Mouse (Mus musculus): Measurements from ENCODE around the gene Rnf144a. TPM values are rescaled to one million over a fixed set of nuclear protein-coding genes. Genes with fewer than 3 reads are reported as not detected.
A peak's percentile ranks its signal among the peaks of the same experiment; 100 is the strongest.
"Not testable (repeated sequence)": the region's sequence is repeated elsewhere in the genome, so short reads cannot be mapped to it uniquely, and the experiment has no call there.

Rnf144a gene
- polyA plus RNA-seq, 1 experiment from 2014 or later: 21.6 TPM

DNA sequence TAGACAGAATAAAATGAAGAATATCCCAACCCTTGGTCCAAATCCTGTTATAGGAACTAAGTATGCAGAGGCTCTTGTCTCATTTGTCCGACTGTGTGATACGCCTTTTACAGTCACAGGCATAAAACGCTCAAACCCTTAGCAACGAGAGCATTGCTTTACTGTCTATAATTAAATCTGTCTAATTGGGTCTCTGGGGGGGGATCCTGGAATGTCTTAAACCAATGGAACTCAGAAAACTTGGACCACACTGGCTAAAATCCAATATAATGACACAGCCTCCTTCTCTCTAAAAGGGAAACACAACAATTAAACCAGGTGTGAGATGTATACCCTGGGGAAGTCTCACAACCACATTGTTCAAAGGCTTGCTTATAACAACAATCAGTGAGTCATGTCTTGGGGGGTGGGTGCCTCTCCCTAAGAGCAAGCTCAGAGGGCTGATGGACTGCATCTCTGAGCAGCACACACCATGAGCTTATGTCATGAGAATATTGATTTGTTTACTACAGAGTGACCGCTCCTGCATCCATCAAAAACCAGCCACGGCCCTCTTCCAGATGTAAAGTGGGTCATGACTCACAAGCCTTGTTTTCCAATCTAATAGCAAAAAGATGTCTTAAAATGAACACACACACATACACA, 85.9 kb downstream of the Rnf144a start:
- Histone ChIP-seq H3K27ac (ENCODE audit: low read depth, low read length) (no peak overlapping the region), H3K4me2 (ENCODE audit: low read length) (no peak overlapping the region), H3K4me1 (ENCODE audit: control insufficient read depth, insufficient read depth, low read depth, low read length) (peaks cover 2% of the 10 kb centered on the region), H3K4me3 (ENCODE audit: low read length) (no peak overlapping the region), H3K9me3 (ENCODE audit: control insufficient read depth, low read length) (no peaks in the 10 kb centered on the region), H3K36me3 (ENCODE audit: control insufficient read depth, insufficient read depth, low read length) (peaks cover 9% of the 10 kb centered on the region; the same call in 1 of the 2 replicates), H3K9ac (ENCODE audit: low read depth, low read length) (no peak overlapping the region), H3K27me3 (replicated peaks; ENCODE audit: control insufficient read depth, insufficient read depth, low read length) (no peaks in the 10 kb centered on the region)
- 69% methylated on average over 6 of the region's 6 CpGs for WGBS
- ATAC-seq: no peak

DNA sequence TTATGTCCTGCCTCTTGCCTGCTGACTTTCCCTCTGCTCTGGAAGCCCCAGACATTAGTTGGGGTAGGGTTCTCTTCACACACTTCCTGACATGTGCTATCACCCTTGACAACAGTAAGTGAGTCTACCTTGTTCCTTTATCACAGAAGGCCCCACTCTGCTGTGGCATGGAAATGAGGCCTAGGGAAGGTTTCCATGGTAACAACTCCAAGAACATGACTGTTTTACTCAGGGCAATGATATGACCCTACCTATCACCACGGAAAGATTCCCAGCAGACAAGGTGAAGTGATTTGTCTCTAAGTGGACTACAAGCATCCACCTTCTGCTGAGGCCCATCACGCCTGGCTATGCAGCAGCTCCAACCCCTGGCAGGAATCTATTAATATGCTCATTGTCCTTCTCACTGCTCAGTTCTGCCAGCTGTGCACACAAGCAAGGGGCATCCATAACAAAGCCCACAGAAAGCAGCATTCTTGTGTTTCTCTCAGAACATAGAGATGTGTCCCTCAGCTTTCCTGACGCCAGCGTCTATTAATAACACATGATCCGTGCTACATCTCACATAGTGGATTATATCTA, 91.2 kb downstream of the Rnf144a start:
- 71% methylated on average over 5 of the region's 5 CpGs for WGBS
- H3K27me3 ChIP-seq (replicated peaks; ENCODE audit: control insufficient read depth, insufficient read depth, low read length): no peaks in the 10 kb centered on the region
- H3K36me3 ChIP-seq (ENCODE audit: control insufficient read depth, insufficient read depth, low read length): peaks cover 18% of the 10 kb centered on the region; the same call in 1 of the 2 replicates
- peak; percentile 72 for ATAC-seq
- H3K9ac ChIP-seq (ENCODE audit: low read depth, low read length): no peak overlapping the region
- no peak overlapping the region for H3K4me2 ChIP-seq (ENCODE audit: low read length)
- H3K4me3 ChIP-seq (ENCODE audit: low read length): no peak overlapping the region
- H3K9me3 ChIP-seq (ENCODE audit: control insufficient read depth, low read length): no peaks in the 10 kb centered on the region
- no peaks in the 10 kb centered on the region; the same call in 1 of the 2 replicates for H3K4me1 ChIP-seq (ENCODE audit: control insufficient read depth, insufficient read depth, low read depth, low read length)
- H3K27ac ChIP-seq (ENCODE audit: low read depth, low read length): no peak overlapping the region

DNA sequence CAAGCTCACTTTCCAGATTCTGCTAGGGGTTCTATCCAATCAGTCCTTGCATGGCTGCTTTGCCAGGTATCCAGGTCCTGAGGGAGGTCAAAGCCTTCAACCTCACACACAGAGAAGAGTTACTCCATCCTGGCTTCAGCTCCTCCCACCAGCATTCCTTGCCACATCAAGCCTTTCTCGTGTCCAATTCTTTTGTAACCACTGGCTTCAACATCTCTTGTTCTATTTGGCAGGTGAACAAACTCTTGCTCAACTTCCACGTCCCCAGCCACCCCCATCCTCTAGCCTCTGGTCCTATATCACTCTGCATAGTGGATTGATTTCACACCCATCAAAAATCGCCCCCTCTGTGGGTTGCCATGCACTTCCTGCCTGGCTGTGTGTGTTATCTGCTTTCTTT, 98.8 kb downstream of the Rnf144a start:
- no peaks in the 10 kb centered on the region for H3K9me3 ChIP-seq (ENCODE audit: control insufficient read depth, low read length)
- H3K27me3 ChIP-seq (replicated peaks; ENCODE audit: control insufficient read depth, insufficient read depth, low read length): no peaks in the 10 kb centered on the region
- H3K4me3 ChIP-seq (ENCODE audit: low read length): no peak overlapping the region
- no peak overlapping the region for H3K4me2 ChIP-seq (ENCODE audit: low read length)
- 73% methylated on average over 3 of the region's 3 CpGs for WGBS
- H3K27ac ChIP-seq (ENCODE audit: low read depth, low read length): no peak overlapping the region
- no peak for ATAC-seq
- H3K9ac ChIP-seq (ENCODE audit: low read depth, low read length): no peak overlapping the region
- peaks cover 23% of the 10 kb centered on the region; the same call in 1 of the 2 replicates for H3K36me3 ChIP-seq (ENCODE audit: control insufficient read depth, insufficient read depth, low read length)
- no peaks in the 10 kb centered on the region for H3K4me1 ChIP-seq (ENCODE audit: control insufficient read depth, insufficient read depth, low read depth, low read length)

DNA sequence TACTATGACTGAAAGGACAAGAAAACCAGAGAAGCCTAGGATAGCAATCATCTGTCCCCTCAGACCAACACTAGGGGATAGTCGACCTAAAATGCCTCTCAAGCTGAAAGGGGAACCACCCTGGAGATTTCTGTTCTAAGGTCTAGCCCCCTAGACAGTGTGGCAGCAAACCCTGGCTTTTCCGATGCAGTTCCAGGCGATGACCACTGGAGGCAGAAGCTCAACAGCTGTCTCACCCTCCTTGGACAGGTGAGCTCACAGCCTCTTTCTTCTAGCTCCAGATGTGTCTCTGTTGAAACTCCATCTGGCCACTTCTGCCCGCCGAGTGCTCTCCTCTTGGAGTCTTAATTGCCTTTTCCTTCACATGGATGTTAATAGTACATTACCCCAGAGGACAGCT, 100.1 kb downstream of the Rnf144a start:
- 52% methylated on average over 5 of the region's 5 CpGs for WGBS
- Histone ChIP-seq H3K9ac (ENCODE audit: low read depth, low read length) (no peak overlapping the region), H3K4me2 (ENCODE audit: low read length) (no peak overlapping the region), H3K36me3 (ENCODE audit: control insufficient read depth, insufficient read depth, low read length) (peaks cover 22% of the 10 kb centered on the region; the same call in 1 of the 2 replicates), H3K9me3 (ENCODE audit: control insufficient read depth, low read length) (no peaks in the 10 kb centered on the region), H3K27me3 (replicated peaks; ENCODE audit: control insufficient read depth, insufficient read depth, low read length) (no peaks in the 10 kb centered on the region), H3K4me1 (ENCODE audit: control insufficient read depth, insufficient read depth, low read depth, low read length) (no peaks in the 10 kb centered on the region), H3K4me3 (ENCODE audit: low read length) (no peak overlapping the region), H3K27ac (ENCODE audit: low read depth, low read length) (no peak overlapping the region)
- 0 out of 2 replicates have a peak, but pooled peaks have one; percentile 62 for ATAC-seq

DNA sequence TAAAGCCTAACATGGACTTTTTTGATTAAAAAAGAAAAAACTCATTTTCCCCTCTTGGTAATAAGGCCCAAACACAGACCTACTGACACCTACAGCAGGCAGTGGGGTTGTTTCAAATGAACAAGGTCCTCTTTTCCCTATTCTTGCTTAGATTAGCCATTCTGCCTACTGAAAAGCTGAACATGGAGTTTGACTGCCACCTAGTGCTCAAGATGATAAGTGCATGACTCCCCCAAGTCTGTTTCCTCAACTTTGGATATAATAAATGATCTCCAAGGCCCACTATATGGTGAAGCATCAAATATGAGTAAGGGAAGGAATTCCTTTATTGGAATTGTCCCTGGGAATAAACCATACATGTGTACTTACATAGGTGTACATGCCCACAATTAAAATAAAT, 103.5 kb downstream of the Rnf144a start:
- H3K27ac ChIP-seq (ENCODE audit: low read depth, low read length): no peak overlapping the region
- no peak overlapping the region for H3K4me2 ChIP-seq (ENCODE audit: low read length)
- peaks cover 14% of the 10 kb centered on the region for H3K36me3 ChIP-seq (ENCODE audit: control insufficient read depth, insufficient read depth, low read length)
- H3K27me3 ChIP-seq (replicated peaks; ENCODE audit: control insufficient read depth, insufficient read depth, low read length): no peaks in the 10 kb centered on the region
- H3K4me3 ChIP-seq (ENCODE audit: low read length): no peak overlapping the region
- no peak overlapping the region for H3K9ac ChIP-seq (ENCODE audit: low read depth, low read length)
- H3K9me3 ChIP-seq (ENCODE audit: control insufficient read depth, low read length): no peaks in the 10 kb centered on the region
- ATAC-seq: 0 out of 2 replicates have a peak, but pooled peaks have one; percentile 4
- no peaks in the 10 kb centered on the region for H3K4me1 ChIP-seq (ENCODE audit: control insufficient read depth, insufficient read depth, low read depth, low read length)

DNA sequence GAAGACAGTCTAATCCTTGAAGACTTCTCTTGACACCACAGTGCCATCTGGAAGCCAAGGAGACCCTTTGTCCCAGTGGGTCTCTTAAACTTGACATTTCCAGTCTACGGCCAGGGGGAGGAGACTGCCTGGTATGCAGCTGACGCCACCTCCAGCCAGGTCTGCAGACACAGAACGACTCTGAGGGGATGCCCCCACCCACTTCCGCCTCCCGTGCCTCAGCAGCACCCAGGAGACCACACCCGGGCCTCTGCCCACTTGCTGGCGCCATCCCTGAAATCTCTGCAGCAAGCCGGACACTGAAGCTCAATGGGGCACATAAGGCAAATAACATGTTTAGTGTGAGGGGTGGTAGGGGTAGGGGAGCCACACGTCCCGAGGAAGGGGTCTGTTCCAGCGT, 104.8 kb downstream of the Rnf144a start:
- H3K27ac ChIP-seq (ENCODE audit: low read depth, low read length): no peak overlapping the region

DNA sequence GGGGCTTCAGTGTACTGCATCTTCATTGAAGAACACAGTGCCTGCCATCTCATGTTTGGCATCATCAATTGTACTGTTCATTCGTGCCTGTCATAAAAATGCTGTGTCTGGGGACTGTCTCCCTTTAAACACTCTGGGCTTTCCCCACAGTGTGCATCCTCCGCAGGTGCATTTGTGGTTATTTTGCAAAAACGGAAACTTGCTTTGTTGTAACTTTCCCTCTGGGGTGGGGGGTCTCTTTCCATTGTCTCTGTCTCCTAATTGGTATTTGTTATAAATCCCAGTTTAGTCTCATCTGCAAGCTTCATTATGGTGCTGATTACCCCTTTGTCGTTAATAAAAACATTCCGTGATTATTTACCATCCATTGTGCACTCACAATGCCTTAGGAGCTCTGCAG, 112.2 kb downstream of the Rnf144a start:
- 51% methylated on average over 5 of the region's 5 CpGs for WGBS
- H3K27me3 ChIP-seq (replicated peaks; ENCODE audit: control insufficient read depth, insufficient read depth, low read length): no peaks in the 10 kb centered on the region
- no peak overlapping the region for H3K4me3 ChIP-seq (ENCODE audit: low read length)
- no peak overlapping the region for H3K27ac ChIP-seq (ENCODE audit: low read depth, low read length)
- peaks cover 3% of the 10 kb centered on the region; the same call in 1 of the 2 replicates for H3K4me1 ChIP-seq (ENCODE audit: control insufficient read depth, insufficient read depth, low read depth, low read length)
- peaks cover 2% of the 10 kb centered on the region; the same call in 1 of the 2 replicates for H3K36me3 ChIP-seq (ENCODE audit: control insufficient read depth, insufficient read depth, low read length)
- H3K9ac ChIP-seq (ENCODE audit: low read depth, low read length): no peak overlapping the region
- no peaks in the 10 kb centered on the region for H3K9me3 ChIP-seq (ENCODE audit: control insufficient read depth, low read length)
- no peak overlapping the region for H3K4me2 ChIP-seq (ENCODE audit: low read length)
- ATAC-seq: no peak

More for the DNA sequence above, 104.8 kb downstream of the Rnf144a start:
- Histone ChIP-seq H3K9me3 (ENCODE audit: control insufficient read depth, low read length) (no peaks in the 10 kb centered on the region), H3K36me3 (ENCODE audit: control insufficient read depth, insufficient read depth, low read length) (peaks cover 16% of the 10 kb centered on the region), H3K4me2 (ENCODE audit: low read length) (no peak overlapping the region), H3K4me1 (ENCODE audit: control insufficient read depth, insufficient read depth, low read depth, low read length) (no peaks in the 10 kb centered on the region), H3K4me3 (ENCODE audit: low read length) (no peak overlapping the region), H3K27me3 (replicated peaks; ENCODE audit: control insufficient read depth, insufficient read depth, low read length) (no peaks in the 10 kb centered on the region), H3K9ac (ENCODE audit: low read depth, low read length) (no peak overlapping the region)
- ATAC-seq: no peak
- WGBS: 89% methylated on average over 11 of the region's 11 CpGs

DNA sequence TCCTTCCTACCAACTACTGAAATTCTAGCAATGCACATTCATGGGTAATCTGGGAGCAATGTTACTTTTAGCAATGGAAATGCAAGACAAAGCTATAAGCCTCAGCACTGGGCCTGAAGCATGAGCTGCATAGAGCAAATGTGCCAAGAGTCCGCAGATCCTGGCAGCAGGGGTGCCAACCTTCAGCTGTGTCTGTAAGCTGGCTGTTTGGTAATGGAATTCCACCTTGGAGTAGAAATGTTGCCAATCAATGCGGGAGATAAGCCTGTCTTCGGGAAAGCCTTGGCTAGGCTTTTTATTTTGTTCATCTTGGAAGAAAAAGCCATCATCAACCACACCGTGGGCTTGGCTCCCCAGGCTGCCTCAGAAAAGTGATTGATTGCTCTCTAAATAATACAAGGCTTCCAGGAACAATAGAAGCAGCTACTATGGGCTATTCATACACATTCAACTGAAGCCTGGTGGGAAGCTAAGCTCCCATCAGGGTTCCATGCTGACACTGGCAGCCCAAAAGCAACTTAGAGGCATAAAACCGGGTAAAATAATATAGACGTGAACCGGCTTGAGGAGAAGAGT, 115.5 kb downstream of the Rnf144a start:
- no peaks in the 10 kb centered on the region for H3K27me3 ChIP-seq (replicated peaks; ENCODE audit: control insufficient read depth, insufficient read depth, low read length)
- no peaks in the 10 kb centered on the region for H3K9me3 ChIP-seq (ENCODE audit: control insufficient read depth, low read length)
- no peak overlapping the region for H3K9ac ChIP-seq (ENCODE audit: low read depth, low read length)
- peak; percentile 67 for ATAC-seq
- no peaks in the 10 kb centered on the region for H3K36me3 ChIP-seq (ENCODE audit: control insufficient read depth, insufficient read depth, low read length)
- H3K4me2 ChIP-seq (ENCODE audit: low read length): no peak overlapping the region
- H3K4me3 ChIP-seq (ENCODE audit: low read length): no peak overlapping the region
- H3K4me1 ChIP-seq (ENCODE audit: control insufficient read depth, insufficient read depth, low read depth, low read length): peaks cover 3% of the 10 kb centered on the region; the same call in 1 of the 2 replicates
- H3K27ac ChIP-seq (ENCODE audit: low read depth, low read length): peak overlapping the region; percentile 23; the same call in 1 of the 2 replicates
- 25% methylated on average over 7 of the region's 7 CpGs for WGBS

DNA sequence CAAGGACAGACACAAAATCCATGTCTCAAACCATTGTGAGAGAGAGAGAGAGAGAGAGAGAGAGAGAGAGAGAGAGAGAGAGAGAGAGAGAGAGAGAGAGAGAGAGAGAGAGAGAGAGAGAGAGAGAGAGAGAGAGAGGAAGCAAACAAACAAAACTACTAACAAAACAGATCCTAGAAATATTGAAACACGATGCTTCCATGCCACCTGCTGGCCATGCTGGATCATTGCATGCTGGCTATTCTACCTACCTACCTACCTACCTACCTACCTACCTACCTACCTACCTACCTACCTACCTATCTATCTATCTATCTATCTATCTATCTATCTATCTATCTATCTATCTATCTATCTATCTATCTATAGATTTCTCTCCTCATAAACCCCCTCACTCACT, 119.1 kb downstream of the Rnf144a start:
- not testable (repeated sequence) for H3K4me2 ChIP-seq (ENCODE audit: low read length); H3K27me3 ChIP-seq (replicated peaks; ENCODE audit: control insufficient read depth, insufficient read depth, low read length); ATAC-seq; H3K9ac ChIP-seq (ENCODE audit: low read depth, low read length); H3K4me3 ChIP-seq (ENCODE audit: low read length); H3K9me3 ChIP-seq (ENCODE audit: control insufficient read depth, low read length); H3K4me1 ChIP-seq (ENCODE audit: control insufficient read depth, insufficient read depth, low read depth, low read length); H3K36me3 ChIP-seq (ENCODE audit: control insufficient read depth, insufficient read depth, low read length); H3K27ac ChIP-seq (ENCODE audit: low read depth, low read length)
- WGBS: 0% methylated on average over 1 of the region's 1 CpGs

Measured in hindbrain, embryonic 16.5 days (tissue).